Mouse (Mus musculus): ENCODE data around the gene Prkra.

The Prkra gene

DNA sequence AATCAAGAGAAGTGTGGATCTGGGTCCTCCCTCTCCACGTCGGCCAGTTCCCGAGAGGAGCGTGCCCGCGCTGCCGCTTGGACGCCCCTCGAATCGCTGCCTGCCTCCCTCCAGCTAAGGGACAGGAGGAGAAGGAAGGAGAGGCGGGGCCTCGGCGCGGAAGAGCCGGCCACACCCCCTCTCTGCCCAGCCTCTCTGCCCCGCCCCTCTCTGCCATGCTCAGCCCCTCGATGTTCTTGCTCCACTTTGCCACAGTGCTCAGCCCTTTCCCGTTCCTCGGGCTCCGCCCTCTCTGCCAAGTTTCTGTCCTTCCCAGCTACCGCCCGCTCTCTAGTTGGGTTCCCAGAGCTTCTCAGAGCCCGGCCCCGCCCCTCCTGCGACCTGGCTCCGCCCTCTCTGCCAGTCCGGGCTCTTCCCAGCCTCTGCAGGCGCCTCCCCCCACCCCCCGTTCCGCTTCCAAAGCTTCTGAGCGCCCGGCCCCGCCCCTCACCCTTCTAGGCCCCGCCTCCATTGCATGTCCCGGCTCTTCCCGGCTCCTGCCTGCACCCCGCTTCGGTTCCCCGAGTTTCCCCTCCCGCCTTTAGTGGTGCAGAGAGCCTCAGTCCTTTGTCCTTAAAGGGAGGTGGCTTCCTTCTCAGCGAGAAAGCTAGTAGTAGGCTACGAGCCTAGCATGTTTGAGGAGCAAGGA is at the start of gene Prkra, which contains the start of gene Pjvk:
Gene Prkra, minus strand, starts transcription at position 133 of the 688 bp plus-strand sequence.
Gene Pjvk, plus strand, starts transcription at position 594 of the 688 bp plus-strand sequence.
- peak; percentile 98 for DNase-seq

DNA sequence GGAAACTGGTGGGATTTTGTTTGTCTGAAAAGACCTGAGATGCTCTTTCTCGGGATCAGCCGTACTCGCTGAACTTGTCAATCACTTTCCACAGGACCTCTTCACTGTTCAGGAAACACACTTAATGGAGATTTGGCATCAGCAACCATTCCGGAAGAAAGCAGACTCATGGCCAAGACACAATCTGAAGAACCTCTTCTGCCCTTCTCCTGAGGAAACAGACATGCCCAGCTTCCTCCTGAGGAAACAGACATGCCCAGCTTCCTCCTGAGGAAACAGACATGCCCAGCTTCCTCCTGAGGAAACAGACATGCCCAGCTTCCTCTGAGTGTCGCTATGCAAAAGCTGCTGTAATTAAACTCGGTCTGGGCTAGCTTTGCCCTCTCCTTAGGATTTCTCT is 47.5 kb upstream of the Prkra start:
- DNase-seq, result no peak

- no peak for DNase-seq
Measured at GRCm38 (mm10) chr2:76693765-76694164, 46.0 kb upstream of the Prkra start.

GRCm38 (mm10) chr2:76690436-76691204 is 42.8 kb upstream of the Prkra start:
- peak; percentile 60 for DNase-seq

DNA sequence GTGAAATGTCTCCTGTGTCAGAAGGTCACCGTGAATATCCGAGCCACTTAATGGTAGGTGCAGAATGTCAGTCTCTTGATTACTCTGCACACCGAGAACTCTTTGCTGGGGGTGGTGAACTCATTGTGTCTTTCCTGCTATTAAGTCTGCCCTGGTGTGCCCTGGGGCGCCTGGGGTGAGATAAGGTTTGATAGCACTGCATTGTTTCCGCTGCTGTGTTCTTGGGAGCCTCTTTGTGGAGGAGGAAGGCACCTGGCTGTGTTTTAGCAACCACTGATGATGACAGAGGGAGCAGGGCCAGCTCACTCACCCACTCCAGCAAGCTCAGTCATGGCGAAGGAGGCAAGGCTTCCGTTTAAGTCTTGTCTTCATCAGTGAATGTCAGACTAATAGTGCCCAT is 40.3 kb upstream of the Prkra start:
- DNase-seq, result no peak

GRCm38 (mm10) chr2:76687608-76688007 is 39.8 kb upstream of the Prkra start:
- DNase-seq, result no peak

DNA sequence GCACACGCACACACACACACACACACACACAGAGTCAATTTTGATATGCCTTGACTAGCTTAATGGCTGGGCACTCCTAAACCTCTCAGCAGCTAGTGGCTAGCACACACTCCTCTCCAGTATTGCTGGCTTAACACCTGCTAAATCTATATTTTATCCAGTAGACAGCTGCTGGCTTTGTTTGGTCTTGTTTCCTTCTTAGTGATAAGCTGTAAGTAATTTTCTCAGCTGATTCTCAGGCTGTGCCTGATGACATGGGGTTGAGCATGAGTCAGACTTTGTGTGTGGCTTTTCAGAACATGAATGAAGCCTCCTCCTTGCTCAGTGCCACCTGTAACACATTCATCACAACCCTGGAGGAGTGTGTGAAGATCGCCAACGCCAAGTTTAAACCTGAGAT is 39.2 kb upstream of the Prkra start:
- no peak for DNase-seq

DNA sequence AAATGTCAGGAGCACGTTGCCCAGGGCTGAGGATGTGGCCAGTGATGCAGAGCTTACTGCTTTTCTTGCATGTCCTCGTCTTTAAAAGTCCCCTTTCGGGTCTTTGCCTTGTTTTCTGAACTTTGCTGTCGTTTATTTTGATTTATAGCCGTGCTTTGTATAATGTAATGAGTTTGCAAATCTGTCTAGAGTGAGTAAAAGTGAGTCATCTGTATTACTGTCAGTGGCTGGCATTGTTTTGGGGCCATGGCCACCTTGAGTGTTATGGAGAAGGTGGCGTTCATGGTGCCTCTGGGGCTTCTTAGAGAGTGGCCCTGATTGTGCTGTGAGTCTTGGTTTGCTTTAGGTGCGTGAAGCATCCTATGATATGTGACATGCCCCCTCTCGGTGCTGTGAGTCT is 34.5 kb upstream of the Prkra start:
- DNase-seq, result no peak

DNA sequence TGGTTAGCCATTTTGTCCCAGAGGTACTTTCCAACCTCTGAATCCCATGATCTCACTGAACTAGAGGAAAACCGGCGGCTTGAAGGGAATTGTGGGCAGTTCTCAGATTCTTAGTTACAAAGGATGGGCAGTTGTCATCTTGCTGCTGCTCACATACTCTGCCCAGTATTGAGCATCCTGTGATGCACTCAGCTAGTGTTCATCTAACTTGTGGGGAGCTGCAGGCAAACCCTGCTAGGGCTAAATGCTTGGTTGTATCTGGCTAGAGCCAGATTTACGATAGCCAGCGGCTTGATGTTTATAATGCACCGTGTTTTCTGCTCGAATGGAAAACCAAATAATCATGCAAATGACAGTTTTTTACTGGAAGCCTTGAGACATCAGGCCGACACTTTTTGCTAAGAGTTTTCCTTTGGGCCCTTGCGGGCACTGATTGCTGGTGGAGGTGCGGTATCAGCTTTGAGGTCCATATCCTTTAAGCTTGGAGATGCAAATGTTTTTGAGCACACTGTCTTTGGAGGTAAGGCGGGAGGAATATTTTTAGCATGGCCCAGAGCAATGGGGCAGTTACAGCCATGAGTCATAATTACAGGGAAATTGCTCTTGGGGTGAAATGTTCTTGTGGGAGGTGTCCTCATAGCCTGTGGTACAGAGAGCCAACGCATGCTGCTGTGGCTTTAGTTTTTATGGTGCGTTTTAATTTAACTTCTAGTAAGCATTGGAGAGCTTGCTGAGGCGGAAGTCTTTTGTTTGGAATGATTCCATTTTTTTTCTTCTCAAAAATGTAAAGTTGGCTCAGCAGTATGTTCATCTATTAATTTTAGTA is 28.8 kb upstream of the Prkra start:
- DNase-seq, result no peak

DNA sequence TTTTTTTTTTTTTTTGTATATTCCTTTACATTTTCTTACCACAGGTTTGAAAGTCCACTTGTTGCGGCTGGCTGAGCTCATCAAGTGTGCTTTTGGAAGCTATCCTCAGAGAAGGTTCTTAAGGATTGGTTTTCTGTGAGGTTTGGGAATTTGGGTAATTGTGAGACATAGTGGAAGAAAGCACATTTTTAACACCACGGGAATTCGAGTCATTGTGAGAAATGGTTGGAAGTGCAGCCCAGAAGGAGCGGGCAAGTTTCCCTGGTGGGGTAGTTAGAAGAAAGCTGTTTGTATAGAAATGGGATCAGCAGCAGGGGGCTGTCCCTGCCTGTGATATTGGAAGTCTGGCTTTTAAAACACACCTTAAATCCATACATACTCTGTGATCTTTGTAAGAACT is 28.1 kb upstream of the Prkra start:
- DNase-seq, result no peak

DNA sequence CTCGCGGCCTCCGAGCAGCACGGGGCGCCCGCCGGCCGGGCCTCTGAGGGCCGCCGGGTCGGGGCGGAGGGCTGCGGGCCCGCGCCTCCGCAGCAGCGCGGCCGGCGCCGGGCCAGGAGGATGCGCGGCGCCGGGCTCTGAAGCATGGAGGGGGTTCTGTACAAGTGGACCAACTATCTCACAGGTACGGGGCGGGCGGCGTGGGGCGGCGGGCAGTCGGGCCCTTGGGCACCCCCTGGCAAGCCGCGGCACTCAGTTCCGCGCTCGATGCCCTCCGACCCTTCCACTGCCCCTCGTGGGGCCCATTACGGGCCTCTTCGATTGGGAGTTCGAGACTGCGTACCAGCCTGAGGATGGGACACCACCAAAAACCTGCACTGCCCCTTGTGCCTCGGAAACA is 27.6 kb upstream of the Prkra start:
- no peak for DNase-seq

GRCm38 (mm10) chr2:76674725-76675427 is 27.1 kb upstream of the Prkra start, which contains the start of gene Plekha3:
Plekha3 (plus strand) TSS chr2:76675281.
- peak; percentile 87 for DNase-seq

DNA sequence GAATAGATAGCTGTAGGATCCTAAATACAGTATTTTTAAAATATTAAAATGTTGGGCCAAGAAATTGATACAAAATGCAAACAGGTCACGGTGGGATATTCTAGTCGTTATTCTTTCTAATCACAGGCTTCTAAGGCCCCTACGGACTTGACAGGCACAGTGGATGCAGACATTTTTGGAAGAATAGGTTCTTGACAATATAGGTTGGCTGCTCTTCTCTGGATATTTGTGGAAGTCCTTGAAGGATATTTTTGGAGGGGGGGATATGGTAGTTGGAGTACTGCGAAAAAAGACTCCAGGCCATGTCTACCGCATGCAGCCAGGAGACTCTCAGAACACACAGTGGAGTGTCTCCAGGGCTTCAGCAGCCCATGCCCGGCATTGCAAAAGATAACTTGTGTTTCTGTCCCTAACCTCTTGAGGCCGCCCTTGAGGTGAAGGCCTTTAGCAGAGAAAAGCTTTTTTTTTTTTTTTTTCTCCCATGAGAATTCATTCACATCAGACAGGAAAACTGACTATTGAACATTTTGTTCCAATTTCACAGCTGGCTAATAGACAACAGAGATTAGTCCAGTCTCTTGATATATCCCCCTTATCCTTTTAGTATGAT is 25.8 kb upstream of the Prkra start:
- peak; percentile 58 for DNase-seq

- peak; percentile 92 for DNase-seq
Measured at GRCm38 (mm10) chr2:76672966-76673392, 25.2 kb upstream of the Prkra start, which contains the start of gene Fkbp7. Fkbp7 (minus strand) TSS chr2:76673116.

DNA sequence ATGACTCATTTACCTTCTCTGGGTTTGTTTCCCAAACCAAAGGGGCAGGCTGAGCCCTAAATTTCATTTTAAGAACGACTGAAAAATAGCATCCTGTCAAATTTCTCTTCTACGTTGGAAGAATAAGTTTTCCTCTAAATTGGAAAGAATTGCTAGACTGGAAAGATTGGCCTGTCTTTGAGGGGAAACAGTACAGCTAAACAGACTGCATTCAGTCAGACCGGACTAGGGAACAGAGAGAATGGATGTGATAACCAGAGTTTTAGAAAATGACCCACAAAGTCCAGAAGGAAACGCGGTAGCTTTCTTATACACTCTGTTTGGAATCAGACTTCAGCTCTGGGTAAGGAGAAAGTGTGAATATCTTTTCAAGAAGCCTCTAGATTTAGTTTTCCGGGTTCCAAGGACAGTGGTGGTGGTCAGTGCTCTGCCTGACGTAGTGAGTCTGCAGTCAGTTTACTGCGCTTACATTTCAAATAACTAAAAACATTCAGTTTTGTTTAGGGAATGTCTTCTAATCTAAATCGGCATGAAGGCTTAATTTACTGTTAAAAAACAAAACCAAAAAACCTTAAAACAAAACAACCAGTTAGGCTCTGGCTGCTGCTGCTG is 24.4 kb upstream of the Prkra start:
- DNase-seq, result no peak

DNA sequence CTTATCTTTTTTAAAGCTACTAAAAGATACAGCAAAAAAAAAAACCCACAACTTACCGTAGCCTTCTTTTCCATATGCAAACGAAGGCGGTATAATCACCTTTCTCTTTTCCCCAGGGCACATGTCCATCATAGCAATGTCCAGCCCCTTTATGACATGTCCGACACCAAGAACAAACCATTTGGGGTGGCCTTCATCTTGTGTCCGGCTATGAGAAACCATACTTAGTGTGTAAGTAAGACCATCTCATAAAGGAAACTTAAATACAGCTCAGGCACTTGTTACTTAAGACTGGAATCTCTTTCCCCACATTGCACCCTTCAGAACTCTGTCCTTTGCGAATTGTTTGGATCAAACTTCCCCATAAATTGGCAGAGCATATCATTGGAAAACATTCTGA is 23.8 kb upstream of the Prkra start:
- DNase-seq, result no peak

GRCm38 (mm10) chr2:76667200-76667599 is 19.4 kb upstream of the Prkra start:
- no peak for DNase-seq

GRCm38 (mm10) chr2:76665531-76665930 is 17.7 kb upstream of the Prkra start:
- DNase-seq, result no peak

- DNase-seq, result no peak
Measured at GRCm38 (mm10) chr2:76659419-76659818, 11.6 kb upstream of the Prkra start.

GRCm38 (mm10) chr2:76658551-76658950 is 10.7 kb upstream of the Prkra start:
- DNase-seq, result no peak

DNA sequence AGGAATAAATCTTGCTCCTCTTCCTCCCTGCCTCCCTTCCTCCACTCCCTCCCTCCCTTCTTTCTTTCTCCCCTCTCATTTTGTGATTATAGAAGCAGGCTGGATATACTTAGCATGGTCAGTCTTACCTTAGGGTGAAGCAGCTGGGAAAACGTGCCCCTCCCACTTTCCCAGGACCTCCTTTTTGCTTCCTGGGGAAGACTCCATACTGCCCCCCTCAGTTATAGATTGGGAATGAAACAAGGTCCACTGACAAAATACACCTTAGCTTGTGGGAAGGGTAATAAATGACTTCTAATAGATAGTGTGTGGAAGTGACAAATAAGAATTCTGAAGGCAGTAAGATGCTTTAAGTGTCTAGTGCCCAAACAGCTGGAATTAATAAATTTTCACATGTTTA is 8.2 kb upstream of the Prkra start:
- DNase-seq, result no peak

- no peak for DNase-seq
Measured at GRCm38 (mm10) chr2:76655444-76655843, 7.6 kb upstream of the Prkra start.
